Mouse (Mus musculus) cerebellum, adult 2 months (tissue): ENCODE measurements around the gene Tmem206. TPM values are rescaled to one million over a fixed set of nuclear protein-coding genes. Genes with fewer than 3 reads are reported as not detected.

Experiments used
- DNase-seq, 2 experiments: peaks; one replicate each; pipeline ENCODE4 v3.0.0; 2021
- H3K27ac ChIP-seq: fragments of 200-500 bp; 2 replicates; pipeline ENCODE4 v1.5.1; 2012; ENCODE audit warnings: low read length, control low read depth, inconsistent platforms; ENCODE audit not compliant: insufficient read depth
- H3K27me3 ChIP-seq: fragments of 200-500 bp; 2 replicates; pipeline ENCODE4 v1.6.1; 2012; ENCODE audit warnings: inconsistent platforms, mild to moderate bottlenecking, low read length, moderate library complexity; ENCODE audit not compliant: control insufficient read depth, insufficient read depth
- H3K4me1 ChIP-seq: fragments of 200-500 bp; 2 replicates; pipeline ENCODE4 v1.6.1; 2011; ENCODE audit warnings: low read length; ENCODE audit not compliant: control insufficient read depth, insufficient read depth
- H3K4me3 ChIP-seq: fragments of 200-500 bp; replicated peaks from 2 replicates; pipeline ENCODE3; 2011; ENCODE audit warnings: mild to moderate bottlenecking, low read depth, low read length, control low read depth; ENCODE audit not compliant: insufficient read depth
- CTCF ChIP-seq: fragments of 200-500 bp; IDR thresholded peaks from 2 replicates; pipeline ENCODE4 v1.5.1; 2011; ENCODE audit warnings: low read depth, mild to moderate bottlenecking, control low read depth, low read length, moderate library complexity, borderline replicate concordance; ENCODE audit not compliant: insufficient read depth
- POLR2A ChIP-seq: fragments of 200-500 bp; IDR thresholded peaks from 2 replicates; pipeline ENCODE4 v1.6.1; 2011; ENCODE audit warnings: low read length, control low read depth, borderline replicate concordance; ENCODE audit not compliant: insufficient read depth
- WGBS: fragments of 180-500 bp; shearing (Covaris S2); methylation state at CpG from one replicate; pipeline ENCODE4 v1.1.7; 2018; 5-methylcytosine and 5-hydroxymethylcytosine counted together
- polyA plus RNA-seq: library from polyadenylated mRNA; depleted of rRNA; stranded (reverse); fragments of >200 nt; gene quantifications from 2 replicates; pipeline ENCODE4 v1.2.3, GENCODE M21; 2012

Tmem206 gene
- polyA plus RNA-seq, 1 experiment = 11.5 TPM

DNA sequence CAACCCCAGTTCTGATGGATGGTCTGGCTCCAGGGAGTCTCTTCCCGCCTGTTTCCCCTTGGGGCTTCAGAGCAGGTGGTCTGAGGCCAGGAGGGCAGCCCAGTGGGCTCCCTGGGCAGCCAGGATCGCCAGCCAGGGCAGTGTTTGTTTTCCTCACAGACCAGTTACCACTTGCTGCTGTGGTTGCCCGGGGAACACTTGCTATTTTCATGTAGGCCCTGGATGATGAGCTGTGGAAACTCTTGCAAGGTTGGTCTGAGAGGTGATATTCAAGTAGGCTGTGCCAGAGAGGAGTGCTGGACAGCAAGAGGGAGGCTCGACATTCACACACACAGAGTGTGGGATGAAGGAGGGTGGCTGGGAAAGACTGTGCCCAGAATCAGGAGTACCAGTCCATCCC lies 23.8 kb upstream of the Tmem206 start:
- peaks cover 2% of the 10 kb centered on the region for H3K4me1 ChIP-seq
- DNase-seq = no peak
- no peak overlapping the region for H3K27ac ChIP-seq
- TF ChIP-seq CTCF = no peak
- no peak for TF ChIP-seq POLR2A
- H3K27me3 ChIP-seq = no peaks in the 10 kb centered on the region
- no peak overlapping the region for H3K4me3 ChIP-seq
- WGBS = 41% methylated on average over 4 of the region's 4 CpGs

DNA sequence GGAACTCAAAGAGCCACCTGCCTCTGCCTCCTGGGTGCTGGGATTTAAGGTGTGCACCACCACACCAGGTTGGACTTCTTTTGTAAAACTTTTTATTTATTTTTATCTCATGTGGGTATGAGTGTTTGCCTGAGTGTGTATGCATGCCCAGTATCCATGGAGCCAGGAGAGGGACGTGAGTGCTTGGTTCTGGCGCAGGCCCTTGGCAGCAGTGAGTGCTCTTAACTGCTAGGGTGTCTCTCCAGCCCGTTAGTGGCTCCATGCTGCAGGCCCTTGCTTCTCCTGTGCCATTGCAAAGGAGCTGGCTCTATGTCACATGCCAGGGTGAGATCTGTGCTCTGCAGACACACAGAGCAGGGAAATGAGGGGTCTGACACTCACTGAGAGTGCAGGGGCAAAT lies 22.0 kb upstream of the Tmem206 start:
- DNase-seq = no peak
- whole genome bisulfite sequencing = 59% methylated on average over 3 of the region's 3 CpGs
- TF ChIP-seq CTCF (no peak), POLR2A (no peak)
- Histone ChIP-seq H3K4me3 (no peak overlapping the region), H3K27ac (no peak overlapping the region), H3K27me3 (no peaks in the 10 kb centered on the region), H3K4me1 (no peaks in the 10 kb centered on the region)

DNA sequence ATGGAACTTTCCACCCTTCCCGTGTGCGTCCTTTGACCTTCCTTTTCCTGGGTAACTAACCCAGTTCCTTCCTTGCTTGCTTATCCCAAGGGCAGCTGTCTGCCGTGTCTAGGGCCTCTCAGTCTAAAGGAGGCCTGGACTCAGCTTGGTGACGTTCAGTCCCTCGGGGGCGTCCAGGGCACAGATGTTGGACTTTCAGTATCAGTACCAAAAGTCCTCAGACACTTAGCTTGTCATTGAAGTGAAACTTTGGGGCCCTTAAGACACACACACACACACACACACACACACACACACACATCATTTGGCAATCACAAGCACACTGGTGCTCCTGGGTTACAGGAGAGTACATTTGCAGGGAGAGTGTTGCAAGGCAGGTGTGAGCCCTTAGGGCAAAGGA lies 21.5 kb upstream of the Tmem206 start:
- H3K4me1 ChIP-seq = no peaks in the 10 kb centered on the region
- 73% methylated on average over 6 of the region's 6 CpGs for WGBS
- TF ChIP-seq CTCF (no peak), POLR2A (no peak)
- H3K27ac ChIP-seq = no peak overlapping the region
- no peak overlapping the region for H3K4me3 ChIP-seq
- no peaks in the 10 kb centered on the region for H3K27me3 ChIP-seq
- no peak for DNase-seq

- TF ChIP-seq POLR2A (no peak), CTCF (peak; percentile 54; the same call in 1 of the 2 replicates)
- no peaks in the 10 kb centered on the region for H3K27me3 ChIP-seq
- no peak overlapping the region for H3K4me3 ChIP-seq
- H3K4me1 ChIP-seq = no peaks in the 10 kb centered on the region
- H3K27ac ChIP-seq = no peak overlapping the region
- WGBS = 45% methylated on average over 7 of the region's 7 CpGs
- DNase-seq = no peak
These were observed 20.1 kb upstream of the Tmem206 start for GRCm38 (mm10) chr1:191305610-191306009.

GRCm38 (mm10) chr1:191306316-191306715 lies 19.4 kb upstream of the Tmem206 start:
- no peak overlapping the region for H3K4me3 ChIP-seq
- no peak for DNase-seq
- WGBS = 79% methylated on average over 9 of the region's 9 CpGs
- no peaks in the 10 kb centered on the region for H3K4me1 ChIP-seq
- TF ChIP-seq POLR2A = no peak
- TF ChIP-seq CTCF = 0 out of 2 replicates have a peak, but pooled peaks have one; percentile 4
- H3K27me3 ChIP-seq = no peaks in the 10 kb centered on the region
- H3K27ac ChIP-seq = no peak overlapping the region

GRCm38 (mm10) chr1:191307766-191308455 lies 17.8 kb upstream of the Tmem206 start:
- no peak overlapping the region for H3K27ac ChIP-seq
- no peak for TF ChIP-seq POLR2A
- TF ChIP-seq CTCF = peak; percentile 34; the same call in 1 of the 2 replicates
- no peaks in the 10 kb centered on the region for H3K27me3 ChIP-seq
- H3K4me3 ChIP-seq = no peak overlapping the region
- 76% methylated on average over 9 of the region's 9 CpGs for WGBS
- DNase-seq = no peak
- peaks cover under 1% of the 10 kb centered on the region; the same call in 1 of the 2 replicates for H3K4me1 ChIP-seq

DNA sequence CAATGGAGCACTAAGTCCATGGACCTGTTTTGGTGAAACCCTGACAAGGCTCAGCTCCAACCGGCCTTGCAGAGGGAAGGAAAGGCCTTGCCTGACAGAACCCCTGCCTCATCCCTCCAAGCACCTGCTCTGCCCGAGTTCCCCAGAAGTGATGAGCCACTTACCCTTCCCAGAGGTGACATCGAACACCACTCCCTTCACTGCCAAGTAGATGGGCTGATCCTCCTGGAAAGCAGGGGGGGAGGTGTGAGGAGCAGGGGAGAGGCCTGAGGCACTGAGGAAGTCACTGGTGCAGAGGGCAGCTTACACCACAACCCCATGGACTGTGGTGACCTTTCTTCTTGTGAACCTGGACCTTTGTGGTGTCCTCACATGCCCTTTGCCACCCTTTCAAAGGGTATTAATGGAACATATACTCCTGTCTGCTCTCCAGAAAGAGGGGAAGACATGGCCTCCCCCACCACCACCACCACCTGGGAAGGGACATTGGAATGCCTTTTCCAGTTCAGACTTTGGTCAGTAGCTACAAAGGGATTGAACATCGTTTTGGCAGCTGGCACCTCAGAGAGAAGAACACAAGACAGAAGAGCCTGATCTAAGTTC lies 14.3 kb upstream of the Tmem206 start:
- H3K4me1 ChIP-seq = peaks cover 5% of the 10 kb centered on the region; the same call in 1 of the 2 replicates
- no peaks in the 10 kb centered on the region for H3K27me3 ChIP-seq
- TF ChIP-seq CTCF = no peak
- no peak for TF ChIP-seq POLR2A
- no peak overlapping the region for H3K27ac ChIP-seq
- DNase-seq = no peak
- WGBS = 72% methylated on average over 4 of the region's 4 CpGs
- H3K4me3 ChIP-seq = no peak overlapping the region

DNA sequence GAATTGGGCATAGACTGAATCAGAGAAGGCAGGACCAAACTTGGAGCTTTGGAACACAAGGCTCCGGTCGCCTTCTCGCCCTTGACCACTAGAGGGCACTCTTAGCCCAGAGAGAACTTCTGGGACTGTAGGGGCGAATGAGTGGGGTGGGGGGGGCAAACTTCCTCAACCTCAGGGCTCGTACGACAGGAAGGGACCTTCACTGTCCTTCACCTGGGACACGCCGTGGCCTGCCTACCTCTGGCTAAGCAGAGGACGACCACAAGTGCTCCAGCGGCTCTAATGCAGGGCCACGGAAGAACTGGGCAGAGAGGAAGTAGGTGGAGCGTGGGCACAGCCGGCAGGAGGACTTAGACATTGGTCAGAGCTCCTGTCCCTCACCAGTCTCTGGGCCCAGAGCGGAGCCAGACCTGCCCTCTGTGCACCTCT lies 13.2 kb upstream of the Tmem206 start:
- peak; percentile 86 to 92 for DNase-seq
- TF ChIP-seq CTCF = peak; percentile 89
- TF ChIP-seq POLR2A = peak; percentile 54; the same call in 1 of the 2 replicates
- peak overlapping the region; percentile 96 for H3K4me3 ChIP-seq
- no peaks in the 10 kb centered on the region for H3K27me3 ChIP-seq
- peak overlapping the region; percentile 17; the same call in 1 of the 2 replicates for H3K27ac ChIP-seq
- peaks cover 7% of the 10 kb centered on the region; the same call in 1 of the 2 replicates for H3K4me1 ChIP-seq
- WGBS = 1% methylated on average over 14 of the region's 14 CpGs
